Mouse (Mus musculus): ENCODE results near the gene Etl4.

DNA sequence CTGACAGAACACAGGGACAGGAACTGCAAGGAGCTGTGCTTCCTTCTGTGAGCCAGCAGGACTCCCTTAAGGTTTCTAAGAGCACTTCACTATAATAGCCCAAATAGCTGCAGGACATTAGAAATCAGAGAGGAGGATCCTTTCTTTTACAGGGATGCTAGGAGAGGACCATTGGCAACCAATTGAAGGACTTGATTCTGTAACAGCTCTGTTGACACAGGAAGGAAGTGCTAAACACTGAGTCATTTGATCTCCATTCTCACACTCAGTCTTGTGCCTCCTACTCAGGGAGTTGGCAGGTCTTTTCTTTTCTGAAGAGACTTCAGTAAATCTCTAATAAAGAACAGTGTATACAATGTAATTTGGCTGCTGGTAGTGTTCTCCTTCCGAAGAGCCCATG, 838.9 kb downstream of the Etl4 start:
- no peak for TF ChIP-seq CTCF (IDR thresholded peaks at IDR 0.05; ENCODE audit: low read depth)
- TF ChIP-seq EP300 (IDR thresholded peaks at IDR 0.05; ENCODE audit: low read depth), result no peak

Data from liver, embryonic 14.5 days (tissue).